In genomic region chr2:84799041-84799561, GRCm38 (mm10) we compare ENCODE assay signal across 8 mouse cellular contexts. TPM values are rescaled to one million over a fixed set of nuclear protein-coding genes. Genes with fewer than 3 reads are reported as not detected.
DNase-seq lines count a peak whose midpoint lies in the region; ATAC-seq lines count a peak whose summit lies in the region.

No protein-coding gene starts in this region.

- peaks cover 9% of the 10 kb centered on the region for H3K4me1 ChIP-seq in forebrain, embryonic 15.5 days
- peaks cover 15% of the 10 kb centered on the region for H3K4me1 ChIP-seq in neural tube, embryonic 15.5 days

- under 1% methylated on average over 16 of the region's 16 CpGs for WGBS in forebrain, embryonic 15.5 days
- WGBS in neural tube, embryonic 15.5 days: under 1% methylated on average over 16 of the region's 16 CpGs

- DNase-seq in MN1 (ENCODE audit: low spot score): peak; percentile 90
- DNase-seq in cerebellum, adult 11-12 months: peak; percentile 64
- peak; percentile 75 for DNase-seq in heart, postnatal 4 days
- peak; percentile 51 to 85 for DNase-seq in layer of hippocampus, adult 18-20 months (ENCODE audit: low spot score in 2 of 2)
- DNase-seq in lung, adult 18-20 months: peak; percentile 68 to 84
- peak; percentile 50 for DNase-seq in thymus, postnatal 25 days

- peak overlapping the region; percentile 53 for H3K4me3 ChIP-seq in forebrain, embryonic 15.5 days
- H3K4me3 ChIP-seq in neural tube, embryonic 15.5 days (replicated peaks): peak overlapping the region; percentile 57

- no peaks in the 10 kb centered on the region for H3K36me3 ChIP-seq in forebrain, embryonic 15.5 days
- no peaks in the 10 kb centered on the region for H3K36me3 ChIP-seq in neural tube, embryonic 15.5 days

- no peaks in the 10 kb centered on the region for H3K9me3 ChIP-seq in forebrain, embryonic 15.5 days
- H3K9me3 ChIP-seq in neural tube, embryonic 15.5 days (replicated peaks): no peaks in the 10 kb centered on the region

- H3K27ac ChIP-seq in forebrain, embryonic 15.5 days (replicated peaks): no peak overlapping the region
- peak overlapping the region; percentile 66; the same call in 1 of the 2 replicates for H3K27ac ChIP-seq in neural tube, embryonic 15.5 days (replicated peaks)

- ATAC-seq in forebrain, embryonic 15.5 days (replicated peaks): peak; percentile 70
- ATAC-seq in neural tube, embryonic 15.5 days (ENCODE audit: low FRiP score): peak; percentile 74

- peak overlapping the region; percentile 53 for H3K9ac ChIP-seq in forebrain, embryonic 15.5 days (replicated peaks)
- peak overlapping the region; percentile 64 for H3K9ac ChIP-seq in neural tube, embryonic 15.5 days (replicated peaks)

- no peaks in the 10 kb centered on the region for H3K27me3 ChIP-seq in forebrain, embryonic 15.5 days
- H3K27me3 ChIP-seq in neural tube, embryonic 15.5 days (replicated peaks): no peaks in the 10 kb centered on the region

- H3K4me2 ChIP-seq in forebrain, embryonic 15.5 days (replicated peaks): peak overlapping the region; percentile 90
- peak overlapping the region; percentile 97 for H3K4me2 ChIP-seq in neural tube, embryonic 15.5 days

RNA-seq across cellular contexts. Expression of gene Ube2l6, which starts 0.5 kb away (rescaled TPM):
- 20.4 and 20.9 TPM in 2 replicates for polyA plus RNA-seq in forebrain, embryonic 15.5 days (2015; fragmentation: Nextera tagmentation; extraction: Ambion mirVana)
- total RNA-seq in heart, postnatal 4 days (2021): 10 to 100 TPM; 23.1 to 51.0 TPM
- total RNA-seq in layer of hippocampus, adult 18-20 months (2021): 1 to 10 TPM; 4.8 to 5.9 TPM
- 20.1 and 30.9 TPM in 2 replicates for polyA plus RNA-seq in neural tube, embryonic 15.5 days (2015; fragmentation: Nextera tagmentation; extraction: Ambion mirVana)

RNA-seq across cellular contexts. Expression of gene Smtnl1, which starts 23.4 kb away (rescaled TPM):
- 0.14 TPM in 1 of 2 replicates, not detected in the other for polyA plus RNA-seq in forebrain, embryonic 15.5 days (2015; fragmentation: Nextera tagmentation; extraction: Ambion mirVana)
- total RNA-seq in heart, postnatal 4 days (2021): under 1 TPM; 0.14 TPM
- total RNA-seq in layer of hippocampus, adult 18-20 months (2021): not detected
- not detected in 2 replicates for polyA plus RNA-seq in neural tube, embryonic 15.5 days (2015; fragmentation: Nextera tagmentation; extraction: Ambion mirVana)

RNA-seq across cellular contexts. Expression of gene Serping1, which starts 23.9 kb away (rescaled TPM):
- 21.7 and 25.4 TPM in 2 replicates for polyA plus RNA-seq in forebrain, embryonic 15.5 days (2015; fragmentation: Nextera tagmentation; extraction: Ambion mirVana)
- 10 to 100 TPM; 27.2 to 30.0 TPM for total RNA-seq in heart, postnatal 4 days (2021)
- 1 to 10 TPM; 5.9 to 7.5 TPM for total RNA-seq in layer of hippocampus, adult 18-20 months (2021)
- 33.1 and 38.3 TPM in 2 replicates for polyA plus RNA-seq in neural tube, embryonic 15.5 days (2015; fragmentation: Nextera tagmentation; extraction: Ambion mirVana)

RNA-seq across cellular contexts. Expression of gene Timm10, which starts 27.7 kb away (rescaled TPM):
- polyA plus RNA-seq in forebrain, embryonic 15.5 days (2015; fragmentation: Nextera tagmentation; extraction: Ambion mirVana): 61.4 and 66.5 TPM in 2 replicates
- 100 to 1,000 TPM; 107 to 126 TPM for total RNA-seq in heart, postnatal 4 days (2021)
- 10 to 100 TPM; 52.0 to 57.7 TPM for total RNA-seq in layer of hippocampus, adult 18-20 months (2021)
- polyA plus RNA-seq in neural tube, embryonic 15.5 days (2015; fragmentation: Nextera tagmentation; extraction: Ambion mirVana): 78.9 and 86.0 TPM in 2 replicates

RNA-seq across cellular contexts. Expression of gene Slc43a1, which starts 39.5 kb away (rescaled TPM):
- 2.5 and 3.4 TPM in 2 replicates for polyA plus RNA-seq in forebrain, embryonic 15.5 days (2015; fragmentation: Nextera tagmentation; extraction: Ambion mirVana)
- 1 to 10 TPM; 2.1 to 2.7 TPM for total RNA-seq in heart, postnatal 4 days (2021)
- total RNA-seq in layer of hippocampus, adult 18-20 months (2021): under 1 TPM; 0.15 to 0.27 TPM
- polyA plus RNA-seq in neural tube, embryonic 15.5 days (2015; fragmentation: Nextera tagmentation; extraction: Ambion mirVana): 1.3 and 5.0 TPM in 2 replicates
